Mouse (Mus musculus): Measurements from ENCODE around the gene Fam228b.
"Not testable (repeated sequence)": the region's sequence is repeated elsewhere in the genome, so short reads cannot be mapped to it uniquely, and the experiment has no call there.

Gene Fam228b

GRCm38 (mm10) chr12:4744486-4744885 is 24.6 kb downstream of the Fam228b start:
- ATAC-seq (ENCODE audit: insufficient number of reproducible peaks, low FRiP score, low TSS enrichment): no peak

GRCm38 (mm10) chr12:4742183-4742582 is 26.9 kb downstream of the Fam228b start:
- ATAC-seq (ENCODE audit: insufficient number of reproducible peaks, low FRiP score, low TSS enrichment): no peak

- no peak for ATAC-seq (ENCODE audit: insufficient number of reproducible peaks, low FRiP score, low TSS enrichment)
Observed at GRCm38 (mm10) chr12:4740823-4741222, 28.2 kb downstream of the Fam228b start.

- no peak for ATAC-seq (ENCODE audit: insufficient number of reproducible peaks, low FRiP score, low TSS enrichment)
Observed at GRCm38 (mm10) chr12:4738031-4738576, 31.0 kb downstream of the Fam228b start, which contains the start of gene Fam228a. TSS of gene Fam228a (minus strand) at chr12:4738430.

GRCm38 (mm10) chr12:4732332-4732731 is 36.7 kb downstream of the Fam228b start:
- no peak for ATAC-seq (ENCODE audit: insufficient number of reproducible peaks, low FRiP score, low TSS enrichment)

- no peak for ATAC-seq (ENCODE audit: insufficient number of reproducible peaks, low FRiP score, low TSS enrichment)
Observed at GRCm38 (mm10) chr12:4731629-4732028, 37.4 kb downstream of the Fam228b start.

GRCm38 (mm10) chr12:4729165-4729564 is 39.9 kb downstream of the Fam228b start:
- ATAC-seq (ENCODE audit: insufficient number of reproducible peaks, low FRiP score, low TSS enrichment): no peak

GRCm38 (mm10) chr12:4719762-4720754 is 49.0 kb downstream of the Fam228b start:
- no peak for ATAC-seq (ENCODE audit: insufficient number of reproducible peaks, low FRiP score, low TSS enrichment)

- no peak for ATAC-seq (ENCODE audit: insufficient number of reproducible peaks, low FRiP score, low TSS enrichment)
Observed at GRCm38 (mm10) chr12:4719066-4719761, 49.9 kb downstream of the Fam228b start.

- no peak for ATAC-seq (ENCODE audit: insufficient number of reproducible peaks, low FRiP score, low TSS enrichment)
Observed at GRCm38 (mm10) chr12:4717417-4717816, 51.6 kb downstream of the Fam228b start.

- no peak for ATAC-seq (ENCODE audit: insufficient number of reproducible peaks, low FRiP score, low TSS enrichment)
Observed at GRCm38 (mm10) chr12:4715606-4716005, 53.5 kb downstream of the Fam228b start.

GRCm38 (mm10) chr12:4713361-4713760 is 55.7 kb downstream of the Fam228b start:
- ATAC-seq (ENCODE audit: insufficient number of reproducible peaks, low FRiP score, low TSS enrichment): no peak

GRCm38 (mm10) chr12:4709926-4710325 is 59.1 kb downstream of the Fam228b start:
- ATAC-seq (ENCODE audit: insufficient number of reproducible peaks, low FRiP score, low TSS enrichment): no peak

- no peak for ATAC-seq (ENCODE audit: insufficient number of reproducible peaks, low FRiP score, low TSS enrichment)
Observed at GRCm38 (mm10) chr12:4708881-4709604, 60.0 kb downstream of the Fam228b start.

GRCm38 (mm10) chr12:4708296-4708695 is 60.8 kb downstream of the Fam228b start:
- no peak for ATAC-seq (ENCODE audit: insufficient number of reproducible peaks, low FRiP score, low TSS enrichment)

- no peak for ATAC-seq (ENCODE audit: insufficient number of reproducible peaks, low FRiP score, low TSS enrichment)
Observed at GRCm38 (mm10) chr12:4707488-4708017, 61.5 kb downstream of the Fam228b start.

- ATAC-seq (ENCODE audit: insufficient number of reproducible peaks, low FRiP score, low TSS enrichment): no peak
Observed at GRCm38 (mm10) chr12:4706901-4707300, 62.2 kb downstream of the Fam228b start.

GRCm38 (mm10) chr12:4706175-4706574 is 62.9 kb downstream of the Fam228b start:
- no peak for ATAC-seq (ENCODE audit: insufficient number of reproducible peaks, low FRiP score, low TSS enrichment)

- ATAC-seq (ENCODE audit: insufficient number of reproducible peaks, low FRiP score, low TSS enrichment): not testable (repeated sequence)
Observed at GRCm38 (mm10) chr12:4705626-4706025, 63.4 kb downstream of the Fam228b start.

GRCm38 (mm10) chr12:4694534-4694933 is 74.5 kb downstream of the Fam228b start:
- ATAC-seq (ENCODE audit: insufficient number of reproducible peaks, low FRiP score, low TSS enrichment): no peak

Measured in cerebellum, adult (tissue).